ENCODE assay signal across 19 mouse cellular contexts in genomic region chr6:113714276-113714675, GRCm38 (mm10). TPM values are rescaled to one million over a fixed set of nuclear protein-coding genes. Genes with fewer than 3 reads are reported as not detected.
DNase-seq lines count a peak whose midpoint lies in the region; ATAC-seq lines count a peak whose summit lies in the region.
"Had no signal": no experiment of that assay in that cellular context is flagged by ENCODE, and none has a peak within 500 bp of the region (broad histone marks: within the 10 kb centered on the region; RNA-seq: fewer than 3 reads in every experiment).

No protein-coding gene starts in this region.

- H3K27ac ChIP-seq in heart, embryonic 12.5 days (ENCODE audit: poor library complexity, severe bottlenecking) = no peak overlapping the region
- H3K27ac ChIP-seq in forebrain, embryonic 16.5 days (ENCODE audit: low read length) = no peak overlapping the region
- H3K27ac ChIP-seq: forebrain, embryonic 10.5 days; hindbrain, embryonic 15.5 days; layer of hippocampus, adult 2 months; liver, embryonic 14.5 days had no signal

- ATAC-seq in heart, embryonic 12.5 days (ENCODE audit: insufficient number of reproducible peaks, low FRiP score) = no peak
- peak; percentile 52 to 55; a peak in 2 of 4 replicates for ATAC-seq in hematopoietic stem cell, adult 5-6 weeks (replicated peaks in 1 of 2; ENCODE audit: insufficient read depth in 1 of 2, low FRiP score in 2 of 2, low TSS enrichment in 1 of 2, low read depth in 1 of 2, poor library complexity in 2 of 2, severe bottlenecking in 2 of 2)
- ATAC-seq in forebrain, embryonic 16.5 days = no peak
- ATAC-seq: midbrain, embryonic 16.5 days had no signal

- peak; percentile 24 for DNase-seq in heart, adult 8-10 months (ENCODE audit: low spot score)
- DNase-seq in right cerebral cortex, adult 18-20 months = peak; percentile 23
- no peak for DNase-seq in right cerebral cortex, adult 2 months (ENCODE audit: low spot score in 2 of 2)
- DNase-seq in splenic B cell, adult 2 months (ENCODE audit: low read depth, low spot score) = peak; percentile 60
- DNase-seq in embryo, embryonic 9.5 days (ENCODE audit: extremely low spot score) = no peak
- DNase-seq: cerebellum, adult 18-20 months; heart, adult 11 months; lung, postnatal 36 days; thymus, postnatal 4 days had no signal

- peaks cover 94% of the 10 kb centered on the region for H3K36me3 ChIP-seq in heart, embryonic 12.5 days
- H3K36me3 ChIP-seq in splenic B cell, adult 2 months (ENCODE audit: control insufficient read depth, insufficient read depth, low read length, poor library complexity, severe bottlenecking) = peaks cover 20% of the 10 kb centered on the region
- peaks cover 33% of the 10 kb centered on the region for H3K36me3 ChIP-seq in forebrain, embryonic 16.5 days (ENCODE audit: control insufficient read depth, insufficient read depth)

- H3K4me2 ChIP-seq in heart, embryonic 12.5 days = no peak overlapping the region
- no peak overlapping the region for H3K4me2 ChIP-seq in forebrain, embryonic 16.5 days (ENCODE audit: low read length)
- H3K4me2 ChIP-seq: hindbrain, embryonic 15.5 days had no signal

- H3K4me1 ChIP-seq in heart, embryonic 12.5 days (replicated peaks) = no peaks in the 10 kb centered on the region
- no peaks in the 10 kb centered on the region for H3K4me1 ChIP-seq in forebrain, embryonic 16.5 days (replicated peaks; ENCODE audit: control insufficient read depth, insufficient read depth, low read length)
- H3K4me1 ChIP-seq: forebrain, embryonic 10.5 days; hindbrain, embryonic 15.5 days had no signal

- H3K9ac ChIP-seq in heart, embryonic 12.5 days = no peak overlapping the region
- no peak overlapping the region for H3K9ac ChIP-seq in forebrain, embryonic 16.5 days (replicated peaks; ENCODE audit: low read depth, low read length)
- H3K9ac ChIP-seq: hindbrain, embryonic 15.5 days; liver, embryonic 14.5 days had no signal

- H3K4me3 ChIP-seq in heart, embryonic 12.5 days = no peak overlapping the region
- no peak overlapping the region for H3K4me3 ChIP-seq in forebrain, embryonic 16.5 days (replicated peaks; ENCODE audit: low read length)
- H3K4me3 ChIP-seq: forebrain, embryonic 10.5 days; hindbrain, embryonic 15.5 days; layer of hippocampus, adult 2 months had no signal

- H3K27me3 ChIP-seq in heart, embryonic 12.5 days (replicated peaks) = no peaks in the 10 kb centered on the region
- H3K27me3 ChIP-seq in splenic B cell, adult 2 months (ENCODE audit: control insufficient read depth, insufficient read depth, low read length, poor library complexity, severe bottlenecking) = no peaks in the 10 kb centered on the region
- no peaks in the 10 kb centered on the region for H3K27me3 ChIP-seq in forebrain, embryonic 16.5 days (replicated peaks; ENCODE audit: control insufficient read depth, insufficient read depth, low read length)
- H3K27me3 ChIP-seq: hindbrain, embryonic 15.5 days had no signal

- H3K9me3 ChIP-seq in heart, embryonic 12.5 days (replicated peaks) = no peaks in the 10 kb centered on the region
- no peaks in the 10 kb centered on the region for H3K9me3 ChIP-seq in forebrain, embryonic 16.5 days (ENCODE audit: control insufficient read depth, low read length)
- H3K9me3 ChIP-seq: forebrain, embryonic 10.5 days; hindbrain, embryonic 15.5 days had no signal

- 90% methylated on average over 2 of the region's 2 CpGs for WGBS in heart, embryonic 12.5 days
- WGBS in forebrain, embryonic 16.5 days = 92% methylated on average over 2 of the region's 2 CpGs

RNA-seq across cellular contexts. Expression of gene Ghrl, which starts 5.4 kb away (rescaled TPM):
- not detected for total RNA-seq in heart, adult 8-10 months (2022)
- 0.46 TPM in 1 of 2 replicates, not detected in the other for polyA plus RNA-seq in heart, embryonic 12.5 days (2016; fragmentation: Nextera tagmentation; extraction: Ambion mirVana)
- total RNA-seq in hematopoietic stem cell, adult 5-6 weeks (2017) = not detected in 2 replicates
- polyA plus RNA-seq in forebrain, embryonic 16.5 days (2015; fragmentation: Nextera tagmentation; extraction: Ambion mirVana) = 0.49 TPM in 1 of 2 replicates, not detected in the other
- total RNA-seq: layer of hippocampus, adult 2 months; left cerebral cortex, postnatal 14 days had no signal
- polyA plus RNA-seq: forebrain, embryonic 10.5 days; neural tube, embryonic 11.5 days had no signal

RNA-seq across cellular contexts. Expression of gene Tatdn2, which starts 17.4 kb away (rescaled TPM):
- total RNA-seq in heart, adult 8-10 months (2022) = 10 to 100 TPM; 65.8 to 83.6 (median 69.8) TPM
- 0.87 and 1.1 TPM in 2 replicates for polyA plus RNA-seq in heart, embryonic 12.5 days (2016; fragmentation: Nextera tagmentation; extraction: Ambion mirVana)
- 120 and 137 TPM in 2 replicates for total RNA-seq in hematopoietic stem cell, adult 5-6 weeks (2017)
- 1.1 and 1.6 TPM in 2 replicates for polyA plus RNA-seq in forebrain, embryonic 16.5 days (2015; fragmentation: Nextera tagmentation; extraction: Ambion mirVana)

RNA-seq across cellular contexts. Expression of gene Sec13, which starts 26.3 kb away (rescaled TPM):
- total RNA-seq in heart, adult 8-10 months (2022) = 10 to 100 TPM; 68.8 to 72.3 (median 71.1) TPM
- polyA plus RNA-seq in heart, embryonic 12.5 days (2016; fragmentation: Nextera tagmentation; extraction: Ambion mirVana) = 208 and 211 TPM in 2 replicates
- total RNA-seq in hematopoietic stem cell, adult 5-6 weeks (2017) = 88.1 and 99.7 TPM in 2 replicates
- 231 and 237 TPM in 2 replicates for polyA plus RNA-seq in forebrain, embryonic 16.5 days (2015; fragmentation: Nextera tagmentation; extraction: Ambion mirVana)

Comparison
In these comparisons a context has a peak if more than half of its experiments do, and no peak if none do; other contexts are left out.
1. DNase-seq: peak in heart, adult 8-10 months (single experiment), right cerebral cortex, adult 18-20 months (single experiment) and splenic B cell, adult 2 months (single experiment); none in right cerebral cortex, adult 2 months (0 of 2) and embryo, embryonic 9.5 days (single experiment).
2. ATAC-seq: peak in hematopoietic stem cell, adult 5-6 weeks (2 of 2); none in heart, embryonic 12.5 days (single experiment) and forebrain, embryonic 16.5 days (single experiment).